26 mouse cellular contexts compared by ENCODE assay signal in genomic region chr6:7803765-7804542, GRCm38 (mm10). TPM values are rescaled to one million over a fixed set of nuclear protein-coding genes. Genes with fewer than 3 reads are reported as not detected.
DNase-seq lines count a peak whose midpoint lies in the region; ATAC-seq lines count a peak whose summit lies in the region.
"Had no signal": no experiment of that assay in that cellular context is flagged by ENCODE, and none has a peak within 500 bp of the region (broad histone marks: within the 10 kb centered on the region; RNA-seq: fewer than 3 reads in every experiment).

No protein-coding gene starts in this region.

- no peaks in the 10 kb centered on the region for H3K9me3 ChIP-seq in liver, embryonic 16.5 days (replicated peaks; ENCODE audit: control insufficient read depth, low read length)
- no peaks in the 10 kb centered on the region for H3K9me3 ChIP-seq in liver, embryonic 11.5 days (ENCODE audit: control insufficient read depth, low read length)
- H3K9me3 ChIP-seq in midbrain, embryonic 14.5 days (ENCODE audit: control insufficient read depth, low read length), result no peaks in the 10 kb centered on the region
- no peaks in the 10 kb centered on the region for H3K9me3 ChIP-seq in midbrain, embryonic 16.5 days (replicated peaks; ENCODE audit: control insufficient read depth, low read length, poor library complexity, severe bottlenecking)
- H3K9me3 ChIP-seq in stomach, embryonic 15.5 days, result no peaks in the 10 kb centered on the region
- H3K9me3 ChIP-seq: forebrain, embryonic 13.5 days; heart, embryonic 10.5 days; liver, embryonic 15.5 days; neural tube, embryonic 13.5 days had no signal

- ATAC-seq in liver, embryonic 16.5 days (ENCODE audit: low read depth), result peak; percentile 27; the same call in 1 of the 2 replicates
- ATAC-seq in liver, embryonic 11.5 days (replicated peaks; ENCODE audit: low FRiP score), result no peak
- ATAC-seq in midbrain, embryonic 14.5 days (ENCODE audit: low FRiP score, low TSS enrichment), result peak; percentile 24; the same call in 1 of the 2 replicates
- no peak for ATAC-seq in midbrain, embryonic 16.5 days
- ATAC-seq in stomach, embryonic 15.5 days (ENCODE audit: insufficient read depth, low FRiP score, low read depth), result peak; percentile 82
- ATAC-seq: forebrain, embryonic 13.5 days; Patski had no signal

- no peak overlapping the region for H3K27ac ChIP-seq in liver, embryonic 16.5 days (ENCODE audit: low read length)
- no peak overlapping the region for H3K27ac ChIP-seq in liver, embryonic 11.5 days (ENCODE audit: low read depth, low read length)
- H3K27ac ChIP-seq in midbrain, embryonic 14.5 days (replicated peaks; ENCODE audit: low read depth, low read length), result no peak overlapping the region
- H3K27ac ChIP-seq in midbrain, embryonic 16.5 days (ENCODE audit: low read length), result no peak overlapping the region
- H3K27ac ChIP-seq in stomach, embryonic 15.5 days, result no peak overlapping the region
- H3K27ac ChIP-seq: forebrain, embryonic 13.5 days; heart, embryonic 10.5 days; hindbrain, embryonic 14.5 days; kidney, postnatal 0 days; liver, embryonic 15.5 days; neural tube, embryonic 13.5 days had no signal

- H3K4me1 ChIP-seq in liver, embryonic 16.5 days (ENCODE audit: control insufficient read depth, low read depth, low read length), result no peaks in the 10 kb centered on the region
- no peaks in the 10 kb centered on the region for H3K4me1 ChIP-seq in liver, embryonic 11.5 days (replicated peaks; ENCODE audit: control insufficient read depth, insufficient read depth, low read length)
- H3K4me1 ChIP-seq in midbrain, embryonic 14.5 days (ENCODE audit: control insufficient read depth, insufficient read depth, low read length), result no peaks in the 10 kb centered on the region
- no peaks in the 10 kb centered on the region for H3K4me1 ChIP-seq in midbrain, embryonic 16.5 days (ENCODE audit: control insufficient read depth, insufficient read depth, low read length)
- no peaks in the 10 kb centered on the region for H3K4me1 ChIP-seq in stomach, embryonic 15.5 days
- H3K4me1 ChIP-seq: heart, embryonic 10.5 days; liver, embryonic 15.5 days; neural tube, embryonic 13.5 days had no signal

- no peak overlapping the region for H3K9ac ChIP-seq in liver, embryonic 16.5 days (ENCODE audit: low read depth, low read length)
- H3K9ac ChIP-seq in liver, embryonic 11.5 days (ENCODE audit: low read depth, low read length), result no peak overlapping the region
- H3K9ac ChIP-seq in midbrain, embryonic 14.5 days (replicated peaks; ENCODE audit: low read length), result no peak overlapping the region
- no peak overlapping the region for H3K9ac ChIP-seq in midbrain, embryonic 16.5 days (ENCODE audit: low read depth, low read length)
- no peak overlapping the region for H3K9ac ChIP-seq in stomach, embryonic 15.5 days
- H3K9ac ChIP-seq: forebrain, embryonic 13.5 days; hindbrain, embryonic 14.5 days; liver, embryonic 15.5 days; neural tube, embryonic 13.5 days had no signal

- H3K36me3 ChIP-seq in liver, embryonic 16.5 days (ENCODE audit: control insufficient read depth, insufficient read depth), result no peaks in the 10 kb centered on the region
- H3K36me3 ChIP-seq in liver, embryonic 11.5 days (ENCODE audit: control insufficient read depth, insufficient read depth, low read length), result no peaks in the 10 kb centered on the region
- H3K36me3 ChIP-seq in midbrain, embryonic 14.5 days (ENCODE audit: control insufficient read depth, insufficient read depth, low read length), result no peaks in the 10 kb centered on the region
- H3K36me3 ChIP-seq in midbrain, embryonic 16.5 days (ENCODE audit: control insufficient read depth, insufficient read depth, low read length), result no peaks in the 10 kb centered on the region
- no peaks in the 10 kb centered on the region for H3K36me3 ChIP-seq in stomach, embryonic 15.5 days
- H3K36me3 ChIP-seq: heart, embryonic 10.5 days; liver, embryonic 15.5 days; neural tube, embryonic 13.5 days had no signal

- no peak overlapping the region for H3K4me2 ChIP-seq in liver, embryonic 16.5 days (ENCODE audit: low read depth, low read length)
- no peak overlapping the region for H3K4me2 ChIP-seq in liver, embryonic 11.5 days
- no peak overlapping the region for H3K4me2 ChIP-seq in midbrain, embryonic 14.5 days (ENCODE audit: low read length)
- no peak overlapping the region for H3K4me2 ChIP-seq in midbrain, embryonic 16.5 days (ENCODE audit: low read length)
- H3K4me2 ChIP-seq in stomach, embryonic 15.5 days, result no peak overlapping the region
- H3K4me2 ChIP-seq: forebrain, embryonic 13.5 days; hindbrain, embryonic 14.5 days; liver, embryonic 15.5 days; midbrain, embryonic 11.5 days; neural tube, embryonic 13.5 days had no signal

- H3K4me3 ChIP-seq in liver, embryonic 16.5 days (ENCODE audit: low read depth, low read length), result no peak overlapping the region
- H3K4me3 ChIP-seq in liver, embryonic 11.5 days (ENCODE audit: low read depth, low read length), result no peak overlapping the region
- H3K4me3 ChIP-seq in midbrain, embryonic 14.5 days (replicated peaks; ENCODE audit: low read depth, low read length), result no peak overlapping the region
- H3K4me3 ChIP-seq in midbrain, embryonic 16.5 days (ENCODE audit: low read depth, low read length), result no peak overlapping the region
- H3K4me3 ChIP-seq in stomach, embryonic 15.5 days (replicated peaks), result no peak overlapping the region
- H3K4me3 ChIP-seq: forebrain, embryonic 13.5 days; heart, embryonic 10.5 days; liver, embryonic 15.5 days; neural tube, embryonic 13.5 days had no signal

- no peak for DNase-seq in liver, embryonic 11.5 days (ENCODE audit: low spot score)
- no peak for DNase-seq in midbrain, embryonic 14.5 days
- DNase-seq in spleen, postnatal 36 days (ENCODE audit: low spot score in 2 of 2), result no peak
- DNase-seq in kidney, postnatal 4 days, result no peak
- DNase-seq: adrenal gland, postnatal 10 days; cerebellum, adult 9-10 months; cerebellum, postnatal 36 days; gastrocnemius, postnatal 25 days; heart, adult 11 months; heart, postnatal 4 days; kidney, adult 8-10 months; layer of hippocampus, adult 9-11 months; liver; thymus, adult 2 months; thymus, postnatal 36 days had no signal

- H3K27me3 ChIP-seq in liver, embryonic 16.5 days (ENCODE audit: control insufficient read depth, insufficient read depth, low read depth, low read length), result no peaks in the 10 kb centered on the region
- H3K27me3 ChIP-seq in liver, embryonic 11.5 days (replicated peaks; ENCODE audit: control insufficient read depth, insufficient read depth, low read length), result no peaks in the 10 kb centered on the region
- H3K27me3 ChIP-seq in midbrain, embryonic 14.5 days (ENCODE audit: control insufficient read depth, insufficient read depth, low read length), result no peaks in the 10 kb centered on the region
- H3K27me3 ChIP-seq in midbrain, embryonic 16.5 days (ENCODE audit: control insufficient read depth, insufficient read depth, low read depth, low read length), result no peaks in the 10 kb centered on the region
- H3K27me3 ChIP-seq in stomach, embryonic 15.5 days (replicated peaks), result no peaks in the 10 kb centered on the region
- H3K27me3 ChIP-seq: forebrain, embryonic 13.5 days; neural tube, embryonic 13.5 days had no signal

- WGBS in liver, embryonic 16.5 days (ENCODE audit: insufficient replicate concordance), result 71% methylated on average over 9 of the region's 9 CpGs
- WGBS in liver, embryonic 11.5 days, result 82% methylated on average over 9 of the region's 9 CpGs
- 90% methylated on average over 9 of the region's 9 CpGs for WGBS in midbrain, embryonic 14.5 days
- 89% methylated on average over 9 of the region's 9 CpGs for WGBS in midbrain, embryonic 16.5 days
- 64% methylated on average over 9 of the region's 9 CpGs for WGBS in stomach, embryonic 15.5 days

RNA-seq across cellular contexts. Expression of gene C1galt1, which starts 40.7 kb away (rescaled TPM):
- 3.4 and 3.7 TPM in 2 replicates for polyA plus RNA-seq in liver, embryonic 16.5 days (2015; fragmentation: Nextera tagmentation; extraction: Ambion mirVana)
- polyA plus RNA-seq in liver, embryonic 11.5 days (2014; fragmentation: Nextera tagmentation; extraction: Ambion mirVana), result 10.5 and 11.4 TPM in 2 replicates
- polyA plus RNA-seq in midbrain, embryonic 14.5 days (2014; fragmentation: Nextera tagmentation; extraction: Ambion mirVana), result 3.5 and 4.3 TPM in 2 replicates
- polyA plus RNA-seq in midbrain, embryonic 16.5 days (2015; fragmentation: Nextera tagmentation; extraction: Ambion mirVana), result 1.6 and 1.7 TPM in 2 replicates
- polyA plus RNA-seq in stomach, embryonic 15.5 days (2015; fragmentation: Nextera tagmentation; extraction: Ambion mirVana), result 7.1 and 7.2 TPM in 2 replicates

Comparison
In these comparisons a context has a peak if more than half of its experiments do, and no peak if none do; other contexts are left out.
1. ATAC-seq: peak in liver, embryonic 16.5 days (single experiment), midbrain, embryonic 14.5 days (single experiment) and stomach, embryonic 15.5 days (single experiment); none in liver, embryonic 11.5 days (single experiment) and midbrain, embryonic 16.5 days (single experiment).